Mouse (Mus musculus) MEL-GATA-1-ER (cell line): Measurements from ENCODE around the gene Sgms2.

Experiments
- DNase-seq: peaks from one replicate; pipeline ENCODE4 v3.0.0-alpha.2; 2012; ENCODE audit warnings: low read depth; ENCODE audit errors: extremely low read depth

Sgms2 gene

DNA sequence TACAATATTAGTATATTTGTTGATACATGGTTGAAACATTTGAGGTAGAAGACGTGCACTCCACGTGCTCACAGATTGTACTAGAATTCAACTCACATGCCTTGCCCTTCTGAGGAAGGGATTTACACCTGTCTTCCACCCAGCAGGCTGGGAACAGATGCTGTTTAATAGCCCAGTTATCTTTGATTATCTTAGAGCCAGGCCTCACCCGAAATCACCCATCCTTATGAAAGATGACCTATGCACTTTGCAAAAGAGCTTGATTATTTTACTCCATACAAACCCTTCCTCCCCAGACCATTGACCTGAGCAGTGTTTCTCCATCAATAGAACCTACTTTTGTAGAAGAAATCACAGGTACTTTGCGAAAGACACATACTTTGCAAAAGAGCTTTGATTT is 180.6 kb downstream of the Sgms2 start:
- DNase-seq, result no peak

GRCm38 (mm10) chr3:131307811-131308210 is 183.4 kb downstream of the Sgms2 start:
- no peak for DNase-seq

- DNase-seq, result no peak
These were observed 185.0 kb downstream of the Sgms2 start for GRCm38 (mm10) chr3:131306255-131306654.

GRCm38 (mm10) chr3:131303320-131303714 is 187.9 kb downstream of the Sgms2 start:
- DNase-seq, result no peak

DNA sequence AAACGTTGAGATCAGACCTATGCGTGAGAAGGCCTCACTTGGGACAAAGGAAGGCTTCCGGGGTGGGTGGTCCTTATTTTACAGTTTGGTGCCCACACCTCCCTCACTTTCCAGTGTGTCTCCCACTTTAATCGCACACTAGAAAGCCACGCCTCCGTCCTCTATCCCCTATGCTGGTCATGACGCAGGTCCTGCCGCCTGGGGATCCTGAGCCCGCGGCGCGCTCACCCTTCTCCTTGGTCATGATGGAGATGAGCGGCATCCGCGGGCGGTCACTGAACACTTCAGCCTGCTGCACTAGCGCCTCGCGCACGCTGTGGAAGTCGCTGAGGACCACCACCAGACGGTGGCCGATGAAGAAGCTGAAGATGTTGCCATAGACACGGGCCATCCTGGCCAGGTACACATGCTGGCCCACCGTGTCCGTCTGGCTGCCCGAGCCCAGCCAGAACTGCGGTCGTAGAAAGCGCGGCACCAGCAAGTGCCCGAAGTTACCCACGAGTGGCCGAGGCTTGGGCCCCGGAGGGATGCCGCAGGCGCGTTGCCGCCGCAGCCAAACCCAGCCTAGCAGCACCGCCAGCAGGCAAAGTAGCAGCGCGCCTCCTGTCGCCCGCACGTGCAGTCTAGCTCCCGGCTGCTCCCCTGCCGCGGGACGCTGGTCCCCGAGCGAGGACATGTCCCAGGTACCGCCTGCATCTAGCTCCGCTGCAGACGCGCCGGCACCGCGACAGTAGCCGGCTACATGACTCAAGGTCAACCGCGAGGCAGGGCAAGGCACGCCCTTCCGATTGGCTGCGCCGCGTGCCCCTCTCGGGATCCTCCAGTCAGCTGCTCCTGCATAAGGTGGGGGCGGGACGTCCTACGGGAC is 188.5 kb downstream of the Sgms2 start, which contains the start of gene Cyp2u1:
Gene Cyp2u1, minus strand, starts transcription at position 776 of the 868 bp plus-strand sequence.
- DNase-seq, result peak; percentile 91

DNA sequence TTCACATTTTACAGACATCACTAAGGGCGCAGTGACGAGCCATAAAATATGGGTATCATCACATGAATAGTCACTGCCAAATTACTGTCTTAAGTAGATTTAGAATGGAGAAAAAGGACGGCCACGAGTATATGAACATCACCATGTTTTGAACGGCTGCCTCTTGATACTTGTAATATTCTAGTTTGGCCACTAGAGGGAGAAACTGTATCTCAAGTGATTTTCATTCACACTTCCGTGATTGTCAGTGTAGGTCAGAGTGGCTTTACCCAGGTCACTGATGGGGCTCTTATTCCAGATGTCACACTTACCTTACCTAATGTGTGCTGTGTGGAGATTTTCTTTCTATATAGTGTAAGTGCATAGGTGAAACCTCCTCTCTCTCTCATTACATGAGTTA is 191.3 kb downstream of the Sgms2 start:
- peak; percentile 71 for DNase-seq

DNA sequence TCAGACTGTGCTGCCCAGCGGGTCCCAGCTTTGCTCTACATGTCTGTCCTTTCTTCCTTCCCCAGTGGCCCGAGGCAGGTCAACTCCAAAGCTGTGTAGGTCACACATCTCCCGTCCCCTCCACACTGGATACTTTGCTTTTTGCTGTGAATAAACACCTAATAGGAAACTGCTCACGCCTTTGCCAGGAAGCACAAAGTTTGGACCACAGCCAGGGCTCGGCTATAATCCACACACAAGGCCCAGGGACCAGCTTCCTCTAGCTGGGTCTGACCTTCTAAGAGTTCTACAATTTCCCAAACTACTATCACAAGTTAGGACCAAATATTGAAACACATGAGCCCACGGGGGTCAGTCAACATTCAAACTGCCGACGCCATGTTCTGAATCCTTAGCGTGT is 192.1 kb downstream of the Sgms2 start:
- no peak for DNase-seq

GRCm38 (mm10) chr3:131296893-131297292 is 194.3 kb downstream of the Sgms2 start:
- DNase-seq, result no peak

DNA sequence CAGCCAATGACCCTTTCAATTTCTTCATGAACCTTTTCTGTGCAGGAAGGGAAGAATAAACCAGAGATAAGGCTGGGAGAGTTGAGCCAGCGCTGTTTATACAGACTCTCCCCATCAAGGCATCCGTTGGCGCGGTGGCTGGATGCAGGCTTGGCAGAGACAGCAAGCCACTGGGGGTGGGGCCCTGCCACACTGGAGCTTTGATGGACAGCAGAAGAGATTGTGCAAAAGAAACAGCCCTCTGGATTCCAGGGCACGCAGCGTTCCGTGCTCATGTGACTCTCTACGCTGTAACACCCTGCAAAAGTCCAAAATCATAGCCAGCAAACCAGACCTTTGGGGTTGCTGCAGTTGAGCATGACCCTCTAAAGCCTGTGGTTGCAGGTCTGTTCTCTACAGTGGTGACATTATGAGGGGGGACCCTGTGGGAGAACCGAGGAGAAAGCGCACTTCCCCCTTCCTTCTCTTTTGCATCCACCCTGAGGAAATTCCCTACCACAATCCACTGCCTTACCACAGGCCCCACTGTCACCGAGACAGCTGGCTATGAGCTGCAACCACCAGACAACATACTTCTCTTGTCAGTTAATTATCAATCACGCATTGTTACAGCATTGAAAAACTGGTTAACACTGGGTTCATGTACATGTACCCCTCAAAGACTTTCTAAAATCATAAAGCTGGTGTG is 195.6 kb downstream of the Sgms2 start:
- no peak for DNase-seq

- no peak for DNase-seq
These were observed 196.7 kb downstream of the Sgms2 start for GRCm38 (mm10) chr3:131294503-131294902.

- no peak for DNase-seq
These were observed 198.3 kb downstream of the Sgms2 start for GRCm38 (mm10) chr3:131292959-131293358.

DNA sequence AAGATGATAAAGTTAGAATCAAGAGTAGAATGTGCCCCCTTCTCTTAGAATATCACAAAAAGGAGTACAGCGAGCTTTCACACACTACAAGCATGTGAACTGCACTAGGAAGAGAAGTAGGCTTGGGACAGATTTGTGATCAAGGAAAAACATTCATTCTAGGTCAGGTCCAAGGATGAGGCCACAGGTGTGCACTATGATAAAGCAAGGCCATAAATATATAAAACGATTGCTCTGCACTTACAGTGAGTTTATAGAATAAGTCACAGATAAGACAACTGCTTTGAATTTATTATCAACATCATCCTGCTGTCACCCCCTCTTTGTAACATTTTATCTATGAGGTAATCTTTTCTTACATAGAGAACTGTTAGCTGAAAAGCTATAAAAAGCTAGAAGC is 198.9 kb downstream of the Sgms2 start:
- no peak for DNase-seq

DNA sequence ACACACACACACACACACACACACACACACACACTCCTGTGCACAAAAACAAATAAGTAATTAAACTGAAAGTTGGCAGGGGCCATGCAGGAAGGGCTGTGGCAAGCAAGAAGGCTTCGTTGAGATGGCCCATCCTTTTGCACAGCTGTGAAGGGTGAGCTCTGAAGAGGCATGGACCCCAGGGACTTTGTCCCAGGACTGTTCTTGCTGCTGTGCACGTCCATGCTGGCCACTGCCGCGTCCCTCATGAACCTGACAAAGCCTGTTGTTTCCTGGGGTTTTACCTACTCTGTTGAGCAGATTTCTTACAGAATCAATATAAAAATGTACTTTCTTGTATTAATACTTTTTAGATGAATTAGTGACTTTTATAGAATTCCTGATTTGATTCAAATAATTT is 199.3 kb downstream of the Sgms2 start:
- DNase-seq, result no peak

DNA sequence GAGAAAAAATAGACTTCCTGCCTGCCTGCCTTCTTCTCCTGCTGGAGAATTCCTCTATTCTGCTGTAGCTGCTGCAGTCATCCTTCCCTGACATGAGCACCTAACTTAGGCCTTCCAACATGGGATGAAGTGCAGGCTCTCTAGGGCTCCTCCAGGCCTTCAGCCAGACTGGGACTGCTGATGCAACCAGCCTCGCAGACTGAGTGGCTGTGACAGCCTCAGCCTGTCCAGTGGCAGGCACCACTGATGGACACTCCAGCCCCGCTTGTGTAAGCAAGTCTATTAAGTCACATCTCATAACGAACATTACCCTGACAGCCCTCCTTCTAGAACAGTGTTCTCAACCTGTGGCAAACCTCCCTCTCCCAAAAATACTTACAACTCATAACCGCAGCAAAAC is 217.1 kb downstream of the Sgms2 start:
- no peak for DNase-seq

GRCm38 (mm10) chr3:131272374-131273100 is 218.7 kb downstream of the Sgms2 start:
- no peak for DNase-seq

DNA sequence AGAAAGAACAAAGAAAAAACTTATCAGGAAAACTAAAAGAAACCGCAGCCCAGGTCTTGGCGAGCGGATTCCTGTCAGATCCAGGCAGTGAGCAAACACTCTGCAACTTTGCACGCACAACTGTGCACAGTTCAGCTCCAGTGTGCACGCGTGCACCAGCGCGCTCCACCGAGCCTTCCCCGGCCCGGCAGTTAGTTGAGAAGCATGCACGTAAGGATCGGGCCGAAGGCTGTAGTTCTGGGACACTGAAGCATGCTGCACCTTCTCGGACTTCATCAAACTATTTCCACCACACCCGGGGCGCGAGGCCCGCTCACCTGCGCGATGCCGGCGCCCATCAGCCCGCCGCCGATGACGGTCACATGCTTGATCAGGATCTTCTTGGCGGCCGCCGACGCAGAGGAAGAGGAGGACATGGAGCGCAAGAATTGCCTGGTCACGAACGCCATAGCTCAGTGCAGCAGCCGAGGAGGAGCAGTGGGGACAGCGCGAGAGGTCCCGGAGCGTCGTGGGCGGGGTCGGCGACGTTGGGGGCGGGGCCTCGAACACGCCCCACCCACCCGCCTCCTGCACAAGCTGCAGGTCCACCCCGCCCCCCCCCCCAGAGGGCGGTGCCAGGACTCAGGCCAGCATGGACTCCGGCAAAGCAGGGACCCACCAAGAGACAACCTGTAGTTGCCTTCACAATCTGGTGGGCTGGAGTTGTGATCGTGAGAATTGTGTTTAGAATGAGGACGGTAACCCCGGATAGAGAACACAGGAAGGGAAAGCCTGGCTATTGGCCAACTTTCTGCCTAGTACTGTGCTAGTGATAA is 219.4 kb downstream of the Sgms2 start, which contains the start of gene Hadh:
Gene Hadh, minus strand, starts transcription at position 543 of the 815 bp plus-strand sequence.
- peak; percentile 81 for DNase-seq

DNA sequence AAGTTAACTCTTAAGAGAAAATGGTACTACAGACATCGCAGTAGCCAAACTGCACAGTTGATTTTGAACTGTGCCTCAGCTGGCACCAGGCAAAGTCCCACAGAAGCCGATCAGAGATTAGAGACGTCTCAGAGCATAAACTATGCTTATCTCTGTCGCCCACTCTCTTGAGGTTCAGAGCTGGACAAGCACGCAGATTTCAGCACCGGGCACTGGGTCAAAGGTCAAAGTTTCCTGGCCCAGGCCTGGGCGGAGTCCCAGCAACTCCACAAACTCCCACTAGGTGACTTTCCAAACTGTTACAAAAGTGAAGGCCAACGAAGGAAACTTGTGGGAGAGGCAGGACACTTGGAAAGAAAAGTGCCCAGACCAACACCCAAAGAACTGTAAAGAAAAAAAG is 220.1 kb downstream of the Sgms2 start:
- peak; percentile 59 for DNase-seq

GRCm38 (mm10) chr3:131270381-131270780 is 220.8 kb downstream of the Sgms2 start:
- no peak for DNase-seq
